Mouse (Mus musculus) embryonic stem cell, embryonic (primary cell): ENCODE measurements around the gene Zfp113.

Source experiments
- CTCF ChIA-PET, 4 experiments: fragments of 300-600 bp in 2 of 4; fragments of 350-600 bp in 2 of 4; sonication (Branson Sonifier 250); formaldehyde crosslinking; loops; one replicate each; lab custom pipeline; 2022; ENCODE audit warnings: inconsistent platforms in 2 of 4; lab: Charles Lee
- POLR2A ChIA-PET, 4 experiments: fragments of 300-600 bp in 2 of 4; fragments of 350-600 bp in 2 of 4; sonication (Branson Sonifier 250); formaldehyde crosslinking; loops; one replicate each; lab custom pipeline; 2022; ENCODE audit warnings: antibody characterized with exemption in 4 of 4, inconsistent platforms in 1 of 4; lab: Charles Lee

Zfp113 gene

GRCm38 (mm10) chr5:138094474-138094873 is 61.1 kb downstream of the Zfp113 start:
- ChIA-PET CTCF (no interaction called here), POLR2A (interaction anchor here in 3 of 4 experiments (0.9 to 2.1 kb wide), 6 partner anchors 9 to 75 kb away, joined by 3 to 13 read pairs (median 4); partner anchors contain the start of gene Zkscan1 (in 3 of the 3))

GRCm38 (mm10) chr5:138092771-138093170 is 62.8 kb downstream of the Zfp113 start:
- ChIA-PET CTCF (interaction anchor here in 2 of 4 experiments (0.6 to 1.6 kb wide), 2 partner anchors 8 to 1261 kb away, joined by 3 to 4 read pairs; no protein-coding TSS in a partner anchor), POLR2A (interaction anchor here in 1 of 4 experiments (1.4 to 3.5 kb wide), 4 partner anchors 8 to 25 kb away, joined by 4 to 25 read pairs (median 18); partner anchors contain the start of gene Zkscan1)

- POLR2A ChIA-PET: interaction anchor here in 3 of 4 experiments (0.6 to 3.5 kb wide), 37 partner anchors 9 to 588 kb away, joined by 3 to 25 read pairs (median 4); partner anchors contain the start of genes Cops6 (in 3 of the 3), Zfp113 (in 2 of the 3), Zscan21 (in 2 of the 3) and A430033K04Rik (in 1 of the 3)
- CTCF ChIA-PET: interaction anchor here (0.6 to 1.9 kb wide), 17 partner anchors 9 to 733 kb away, joined by 3 to 13 read pairs (median 3); partner anchors contain the start of gene Zfp113 (in 1 of the 4)
Measured at GRCm38 (mm10) chr5:138090737-138091136, 64.8 kb downstream of the Zfp113 start.

GRCm38 (mm10) chr5:138090271-138090670 is 65.3 kb downstream of the Zfp113 start:
- CTCF ChIA-PET: interaction anchor here (0.6 to 1.9 kb wide), 18 partner anchors 9 to 733 kb away, joined by 3 to 13 read pairs (median 3); partner anchors contain the start of gene Zfp113 (in 1 of the 4)
- POLR2A ChIA-PET: interaction anchor here in 3 of 4 experiments (0.6 to 3.5 kb wide), 35 partner anchors 9 to 588 kb away, joined by 3 to 25 read pairs (median 4); partner anchors contain the start of genes Cops6 (in 3 of the 3), Zfp113 (in 2 of the 3), Zscan21 (in 2 of the 3) and A430033K04Rik (in 1 of the 3)
